Mouse (Mus musculus) monocyte, adult 2 months (primary cell): ENCODE results near the gene Zfp830.

ENCODE experiments used
- DNase-seq, 2 experiments: peaks; one replicate each; pipeline ENCODE4 v3.0.0; 2022; ENCODE audit warnings: low spot score in 2 of 2, low read depth in 1 of 2

Zfp830 gene

GRCm38 (mm10) chr11:82763742-82764437 is at the start of gene Zfp830, which contains the start of gene Cct6b:
Zfp830 (plus strand) TSS chr11:82764345.
Cct6b (minus strand) TSS chr11:82764321.
- DNase-seq, result peak; percentile 70 to 79

- no peak for DNase-seq
Measured at GRCm38 (mm10) chr11:82719294-82719693, 44.9 kb upstream of the Zfp830 start.

GRCm38 (mm10) chr11:82726862-82727261 is 37.3 kb upstream of the Zfp830 start:
- DNase-seq, result no peak

GRCm38 (mm10) chr11:82734227-82734626 is 29.9 kb upstream of the Zfp830 start:
- DNase-seq, result no peak

GRCm38 (mm10) chr11:82739006-82739405 is 25.1 kb upstream of the Zfp830 start:
- DNase-seq, result no peak

- DNase-seq, result peak; percentile 8 to 25
Measured at GRCm38 (mm10) chr11:82746138-82746537, 18.0 kb upstream of the Zfp830 start.

GRCm38 (mm10) chr11:82746857-82747366 is 17.2 kb upstream of the Zfp830 start:
- peak; percentile 5 for DNase-seq

- no peak for DNase-seq
Measured at GRCm38 (mm10) chr11:82752349-82753115, 11.6 kb upstream of the Zfp830 start.

GRCm38 (mm10) chr11:82755919-82756318 is 8.2 kb upstream of the Zfp830 start:
- DNase-seq, result no peak

GRCm38 (mm10) chr11:82762286-82762829 is 1.8 kb upstream of the Zfp830 start:
- DNase-seq, result no peak

GRCm38 (mm10) chr11:82763261-82763660 is 884 bp upstream of the Zfp830 start:
- no peak for DNase-seq

GRCm38 (mm10) chr11:82764438-82764924 is 336 bp downstream of the Zfp830 start:
- DNase-seq, result no peak

- DNase-seq, result no peak
Measured at GRCm38 (mm10) chr11:82780134-82780533, 16.0 kb downstream of the Zfp830 start.

GRCm38 (mm10) chr11:82780983-82781903 is 17.1 kb downstream of the Zfp830 start, which contains the start of gene Lig3:
Lig3 (plus strand) TSS chr11:82781108.
- DNase-seq, result peak; percentile 66 to 86

GRCm38 (mm10) chr11:82782197-82782596 is 18.1 kb downstream of the Zfp830 start:
- DNase-seq, result no peak

- DNase-seq, result no peak
Measured at GRCm38 (mm10) chr11:82783453-82783852, 19.3 kb downstream of the Zfp830 start.

- DNase-seq, result no peak
Measured at GRCm38 (mm10) chr11:82806656-82807055, 42.5 kb downstream of the Zfp830 start.

- no peak for DNase-seq
Measured at GRCm38 (mm10) chr11:82807370-82807769, 43.2 kb downstream of the Zfp830 start.

GRCm38 (mm10) chr11:82808485-82808884 is 44.3 kb downstream of the Zfp830 start:
- no peak for DNase-seq
